Mouse (Mus musculus) midbrain, embryonic 15.5 days (tissue): ENCODE data around the gene Gpr45. TPM values are rescaled to one million over a fixed set of nuclear protein-coding genes. Genes with fewer than 3 reads are reported as not detected.

Source experiments
- ATAC-seq: fragments of 200-750 bp; cut with Nextera tagmentation; replicated peaks from 2 replicates; pipeline ENCODE4 v1.8.0; 2017; ENCODE audit warnings: moderate TSS enrichment
- H3K27ac ChIP-seq: fragments of 300-500 bp; sonication (generic); 2 replicates; pipeline ENCODE4 v1.5.1; 2015; ENCODE audit warnings: mild to moderate bottlenecking, inconsistent platforms
- H3K27me3 ChIP-seq: fragments of 300-500 bp; sonication (generic); replicated peaks from 2 replicates; pipeline ENCODE4 v1.6.1; 2015; ENCODE audit warnings: inconsistent platforms
- H3K36me3 ChIP-seq: fragments of 300-500 bp; sonication (generic); replicated peaks from 2 replicates; pipeline ENCODE4 v1.6.1; 2015; ENCODE audit warnings: inconsistent platforms
- H3K4me1 ChIP-seq: fragments of 300-500 bp; sonication (generic); 2 replicates; pipeline ENCODE4 v1.6.1; 2015; ENCODE audit warnings: inconsistent platforms
- H3K4me2 ChIP-seq: fragments of 300-500 bp; sonication (generic); 2 replicates; pipeline ENCODE4 v1.6.1; 2015; ENCODE audit warnings: inconsistent platforms, mild to moderate bottlenecking, moderate library complexity
- H3K4me3 ChIP-seq: fragments of 300-500 bp; sonication (generic); 2 replicates; pipeline ENCODE4 v1.5.1; 2015; ENCODE audit warnings: mild to moderate bottlenecking, inconsistent platforms
- H3K9ac ChIP-seq: fragments of 300-500 bp; sonication (generic); 2 replicates; pipeline ENCODE4 v1.6.1; 2015; ENCODE audit warnings: mild to moderate bottlenecking, inconsistent platforms
- H3K9me3 ChIP-seq: fragments of 300-500 bp; sonication (generic); 2 replicates; pipeline ENCODE4 v1.6.1; 2016; ENCODE audit warnings: inconsistent platforms
- WGBS: fragments of 180-500 bp; shearing (Covaris S2); methylation state at CpG from one replicate; pipeline ENCODE4 v1.1.7; 2015; ENCODE audit warnings: mixed read lengths; 5-methylcytosine and 5-hydroxymethylcytosine counted together
- microRNA-seq: library from miRNA; unstranded; fragments of <30 nt; microRNA quantifications from one replicate; pipeline ENCODE4, GENCODE M21; 2016
- polyA plus RNA-seq: library from polyadenylated mRNA; unstranded; fragments of >200 nt; fragmentation: Nextera tagmentation; extraction: Ambion mirVana; gene quantifications from 2 replicates; pipeline ENCODE4 v1.2.1, GENCODE M21; 2015

Gene Gpr45
- polyA plus RNA-seq, 1 experiment from 2014 or later, result 17.9 TPM

- Histone ChIP-seq H3K36me3 (peaks cover 41% of the 10 kb centered on the region), H3K9me3 (no peaks in the 10 kb centered on the region), H3K27ac (no peak overlapping the region), H3K9ac (no peak overlapping the region), H3K4me3 (no peak overlapping the region), H3K4me1 (no peaks in the 10 kb centered on the region), H3K27me3 (no peaks in the 10 kb centered on the region), H3K4me2 (no peak overlapping the region)
- peak; percentile 40; the same call in 1 of the 2 replicates for ATAC-seq
- WGBS, result 96% methylated on average over 5 of the region's 5 CpGs
Measured at GRCm38 (mm10) chr1:43051903-43052302, 99.2 kb downstream of the Gpr45 start.

GRCm38 (mm10) chr1:43065615-43066310 lies 113.1 kb downstream of the Gpr45 start:
- Histone ChIP-seq H3K4me1 (peaks cover 3% of the 10 kb centered on the region), H3K36me3 (peaks cover 19% of the 10 kb centered on the region), H3K9me3 (no peaks in the 10 kb centered on the region), H3K27ac (no peak overlapping the region), H3K4me3 (no peak overlapping the region), H3K27me3 (no peaks in the 10 kb centered on the region), H3K9ac (no peak overlapping the region), H3K4me2 (no peak overlapping the region)
- WGBS, result 44% methylated on average over 9 of the region's 9 CpGs
- ATAC-seq, result peak; percentile 96

GRCm38 (mm10) chr1:43066573-43066972 lies 113.9 kb downstream of the Gpr45 start:
- 92% methylated on average over 8 of the region's 8 CpGs for WGBS
- Histone ChIP-seq H3K4me2 (no peak overlapping the region), H3K4me3 (no peak overlapping the region), H3K27ac (no peak overlapping the region), H3K4me1 (peaks cover 3% of the 10 kb centered on the region), H3K36me3 (peaks cover 17% of the 10 kb centered on the region), H3K9ac (no peak overlapping the region), H3K27me3 (no peaks in the 10 kb centered on the region), H3K9me3 (no peaks in the 10 kb centered on the region)
- no peak for ATAC-seq

- WGBS, result 84% methylated on average over 7 of the region's 7 CpGs
- no peak for ATAC-seq
- no peaks in the 10 kb centered on the region for H3K27me3 ChIP-seq
- no peak overlapping the region for H3K9ac ChIP-seq
- H3K4me2 ChIP-seq, result no peak overlapping the region
- peaks cover 3% of the 10 kb centered on the region for H3K4me1 ChIP-seq
- H3K36me3 ChIP-seq, result peaks cover 14% of the 10 kb centered on the region; the same call in 1 of the 2 replicates
- no peak overlapping the region for H3K4me3 ChIP-seq
- H3K27ac ChIP-seq, result no peak overlapping the region
- no peaks in the 10 kb centered on the region for H3K9me3 ChIP-seq
Measured at GRCm38 (mm10) chr1:43067551-43067950, 114.9 kb downstream of the Gpr45 start.

GRCm38 (mm10) chr1:43070726-43071125 lies 118.1 kb downstream of the Gpr45 start:
- Histone ChIP-seq H3K9me3 (no peaks in the 10 kb centered on the region), H3K9ac (no peak overlapping the region), H3K4me3 (no peak overlapping the region), H3K4me2 (no peak overlapping the region), H3K4me1 (peaks cover 1% of the 10 kb centered on the region), H3K27me3 (no peaks in the 10 kb centered on the region), H3K36me3 (peaks cover 18% of the 10 kb centered on the region), H3K27ac (no peak overlapping the region)
- no peak for ATAC-seq
- 85% methylated on average over 5 of the region's 5 CpGs for WGBS

GRCm38 (mm10) chr1:43072028-43072427 lies 119.4 kb downstream of the Gpr45 start:
- ATAC-seq, result no peak
- WGBS, result 90% methylated on average over 8 of the region's 8 CpGs
- no peak overlapping the region for H3K9ac ChIP-seq
- no peaks in the 10 kb centered on the region for H3K9me3 ChIP-seq
- H3K27ac ChIP-seq, result no peak overlapping the region
- H3K4me1 ChIP-seq, result no peaks in the 10 kb centered on the region
- H3K27me3 ChIP-seq, result no peaks in the 10 kb centered on the region
- H3K4me2 ChIP-seq, result no peak overlapping the region
- no peak overlapping the region for H3K4me3 ChIP-seq
- peaks cover 18% of the 10 kb centered on the region for H3K36me3 ChIP-seq

GRCm38 (mm10) chr1:43072561-43072960 lies 119.9 kb downstream of the Gpr45 start:
- no peaks in the 10 kb centered on the region for H3K27me3 ChIP-seq
- no peak overlapping the region for H3K9ac ChIP-seq
- no peak overlapping the region for H3K4me3 ChIP-seq
- no peak for ATAC-seq
- no peaks in the 10 kb centered on the region for H3K4me1 ChIP-seq
- peaks cover 18% of the 10 kb centered on the region for H3K36me3 ChIP-seq
- H3K4me2 ChIP-seq, result no peak overlapping the region
- 79% methylated on average over 1 of the region's 1 CpGs for WGBS
- no peaks in the 10 kb centered on the region for H3K9me3 ChIP-seq
- no peak overlapping the region for H3K27ac ChIP-seq

GRCm38 (mm10) chr1:43074791-43075190 lies 122.1 kb downstream of the Gpr45 start:
- WGBS, result 98% methylated on average over 2 of the region's 2 CpGs
- H3K4me2 ChIP-seq, result no peak overlapping the region
- no peaks in the 10 kb centered on the region for H3K9me3 ChIP-seq
- no peak overlapping the region for H3K9ac ChIP-seq
- no peak overlapping the region for H3K4me3 ChIP-seq
- H3K27me3 ChIP-seq, result no peaks in the 10 kb centered on the region
- H3K4me1 ChIP-seq, result no peaks in the 10 kb centered on the region
- ATAC-seq, result no peak
- H3K27ac ChIP-seq, result no peak overlapping the region
- peaks cover 18% of the 10 kb centered on the region for H3K36me3 ChIP-seq

- no peak overlapping the region for H3K9ac ChIP-seq
- ATAC-seq, result no peak
- 91% methylated on average over 2 of the region's 2 CpGs for WGBS
Measured at GRCm38 (mm10) chr1:43078124-43078523, 125.5 kb downstream of the Gpr45 start.

GRCm38 (mm10) chr1:43082946-43083345 lies 130.3 kb downstream of the Gpr45 start:
- WGBS, result 89% methylated on average over 5 of the region's 5 CpGs
- H3K4me3 ChIP-seq, result no peak overlapping the region

More at GRCm38 (mm10) chr1:43078124-43078523, 125.5 kb downstream of the Gpr45 start:
- Histone ChIP-seq H3K27ac (no peak overlapping the region), H3K4me2 (no peak overlapping the region), H3K4me3 (no peak overlapping the region), H3K4me1 (no peaks in the 10 kb centered on the region), H3K27me3 (no peaks in the 10 kb centered on the region), H3K36me3 (peaks cover 10% of the 10 kb centered on the region), H3K9me3 (no peaks in the 10 kb centered on the region)

More at GRCm38 (mm10) chr1:43082946-43083345, 130.3 kb downstream of the Gpr45 start:
- no peaks in the 10 kb centered on the region for H3K4me1 ChIP-seq
- no peaks in the 10 kb centered on the region for H3K9me3 ChIP-seq
- no peak overlapping the region for H3K4me2 ChIP-seq
- no peaks in the 10 kb centered on the region for H3K36me3 ChIP-seq
- no peak for ATAC-seq
- no peak overlapping the region for H3K9ac ChIP-seq
- H3K27ac ChIP-seq, result no peak overlapping the region
- no peaks in the 10 kb centered on the region for H3K27me3 ChIP-seq

Small RNA genes lying within 50 kb of the gene (microRNA-seq; reads per million reads assigned to microRNA genes)
- not detected for gene Gm24001

Other genes starting within 250 kb of the Gpr45 start
- 29.3 and 35.4 TPM in 2 replicates for gene Mrps9, start 101.6 kb upstream of the Gpr45 start, polyA plus RNA-seq
- 19.1 and 19.5 TPM in 2 replicates for gene Tgfbrap1, start 145.8 kb downstream of the Gpr45 start, polyA plus RNA-seq
- 54.0 and 54.5 TPM in 2 replicates for gene AI597479, start 145.8 kb downstream of the Gpr45 start, polyA plus RNA-seq
- gene Fhl2, start 244.1 kb downstream of the Gpr45 start, polyA plus RNA-seq, result 24.7 and 25.7 TPM in 2 replicates